Mouse (Mus musculus): ENCODE results near the gene Zfp775. TPM values are rescaled to one million over a fixed set of nuclear protein-coding genes. Genes with fewer than 3 reads are reported as not detected.

Gene Zfp775
- total and polyA plus RNA-seq, 2 experiments from 2014 or later = 8.6 to 9.5 TPM

DNA sequence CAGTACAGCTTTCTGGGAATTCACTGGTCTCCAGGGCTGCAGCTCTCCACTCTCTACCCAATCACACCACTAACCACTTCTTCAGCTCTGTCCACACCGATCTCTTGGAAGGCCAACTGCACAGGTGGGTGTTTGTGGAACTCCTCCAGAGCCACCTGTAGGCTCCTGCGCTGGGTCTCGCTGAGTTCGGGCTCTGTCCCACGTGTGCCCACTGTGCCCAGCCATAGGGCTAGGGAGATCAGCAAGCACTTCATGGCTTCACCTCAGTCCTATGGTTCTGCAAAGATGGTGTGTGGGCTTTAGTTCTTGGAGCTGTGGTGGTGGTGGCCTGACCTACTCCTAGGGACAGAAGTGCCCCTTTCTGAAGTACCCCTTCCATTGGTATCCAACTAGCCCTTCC is 29.8 kb upstream of the Zfp775 start:
- no peak overlapping the region for H3K9ac ChIP-seq (replicated peaks; ENCODE audit: low read length, poor library complexity, severe bottlenecking)
- no peak overlapping the region for H3K27ac ChIP-seq (ENCODE audit: low read depth, low read length)
- H3K27me3 ChIP-seq (ENCODE audit: insufficient read depth, low read length) = no peaks in the 10 kb centered on the region
- ATAC-seq (ENCODE audit: low FRiP score) (no peak), DNase-seq (ENCODE audit: low spot score) (no peak)
- TF ChIP-seq CTCF (IDR thresholded peaks at IDR 0.05) = no peak
- H3K36me3 ChIP-seq (ENCODE audit: insufficient read depth, low read length) = peaks cover 7% of the 10 kb centered on the region
- H3K4me1 ChIP-seq (ENCODE audit: insufficient read depth, low read length) = no peaks in the 10 kb centered on the region
- H3K9me3 ChIP-seq (ENCODE audit: low read length) = no peaks in the 10 kb centered on the region
- 94% methylated on average over 5 of the region's 5 CpGs for WGBS
- H3K4me3 ChIP-seq (ENCODE audit: low read depth, low read length) = no peak overlapping the region
- no peak overlapping the region for H3K4me2 ChIP-seq (ENCODE audit: low read depth, low read length, poor library complexity, severe bottlenecking)

- no peaks in the 10 kb centered on the region for H3K9me3 ChIP-seq (ENCODE audit: low read length)
- H3K4me1 ChIP-seq (ENCODE audit: insufficient read depth, low read length) = no peaks in the 10 kb centered on the region
- no peak within 1 kb of the TSS for H3K4me2 ChIP-seq (ENCODE audit: low read depth, low read length, poor library complexity, severe bottlenecking)
- H3K9ac ChIP-seq (replicated peaks; ENCODE audit: low read length, poor library complexity, severe bottlenecking) = no peak within 1 kb of the TSS
- ATAC-seq (ENCODE audit: low FRiP score) = no peak
- no peak within 1 kb of the TSS for H3K4me3 ChIP-seq (ENCODE audit: low read depth, low read length)
- WGBS = 41% methylated on average over 6 of the region's 6 CpGs
- H3K36me3 ChIP-seq (ENCODE audit: insufficient read depth, low read length) = peaks cover 7% of the 10 kb centered on the region
- H3K27me3 ChIP-seq (ENCODE audit: insufficient read depth, low read length) = no peaks in the 10 kb centered on the region
- no peak for TF ChIP-seq CTCF (IDR thresholded peaks at IDR 0.05)
- no peak within 1 kb of the TSS for H3K27ac ChIP-seq (ENCODE audit: low read depth, low read length)
- no peak for DNase-seq (ENCODE audit: low spot score)
Measured at GRCm38 (mm10) chr6:48572572-48573061, 29.2 kb upstream of the Zfp775 start, which contains the start of gene Rarres2. Rarres2 (minus strand) TSS chr6:48572789.

DNA sequence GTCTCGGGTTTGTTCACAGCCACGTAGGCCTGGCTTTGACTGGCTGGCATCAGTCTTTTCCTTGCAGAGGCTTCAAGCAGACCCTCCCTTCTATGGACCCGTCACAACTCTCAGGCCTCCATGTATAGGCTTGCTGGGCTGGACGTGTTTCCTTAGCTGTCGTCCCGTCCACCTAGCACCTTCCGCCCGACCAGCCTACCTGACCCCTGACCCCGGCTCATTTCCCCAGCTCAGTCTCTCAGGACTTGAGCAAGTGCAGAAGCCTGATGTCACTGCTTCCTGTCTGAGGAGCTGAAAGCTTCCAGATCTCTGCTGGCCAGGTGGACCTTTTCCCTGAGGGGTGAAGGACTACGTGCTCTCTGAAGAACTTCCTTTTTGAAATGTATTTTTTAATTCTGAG is 28.6 kb upstream of the Zfp775 start:
- no peaks in the 10 kb centered on the region for H3K4me1 ChIP-seq (ENCODE audit: insufficient read depth, low read length)
- H3K27me3 ChIP-seq (ENCODE audit: insufficient read depth, low read length) = no peaks in the 10 kb centered on the region
- peaks cover 5% of the 10 kb centered on the region for H3K36me3 ChIP-seq (ENCODE audit: insufficient read depth, low read length)
- no peak overlapping the region for H3K9ac ChIP-seq (replicated peaks; ENCODE audit: low read length, poor library complexity, severe bottlenecking)
- no peaks in the 10 kb centered on the region for H3K9me3 ChIP-seq (ENCODE audit: low read length)
- TF ChIP-seq CTCF (IDR thresholded peaks at IDR 0.05) = no peak
- DNase-seq (ENCODE audit: low spot score) = no peak
- ATAC-seq (ENCODE audit: low FRiP score) = no peak
- H3K4me3 ChIP-seq (ENCODE audit: low read depth, low read length) = no peak overlapping the region
- no peak overlapping the region for H3K4me2 ChIP-seq (ENCODE audit: low read depth, low read length, poor library complexity, severe bottlenecking)
- H3K27ac ChIP-seq (ENCODE audit: low read depth, low read length) = no peak overlapping the region
- whole genome bisulfite sequencing = 72% methylated on average over 10 of the region's 10 CpGs

DNA sequence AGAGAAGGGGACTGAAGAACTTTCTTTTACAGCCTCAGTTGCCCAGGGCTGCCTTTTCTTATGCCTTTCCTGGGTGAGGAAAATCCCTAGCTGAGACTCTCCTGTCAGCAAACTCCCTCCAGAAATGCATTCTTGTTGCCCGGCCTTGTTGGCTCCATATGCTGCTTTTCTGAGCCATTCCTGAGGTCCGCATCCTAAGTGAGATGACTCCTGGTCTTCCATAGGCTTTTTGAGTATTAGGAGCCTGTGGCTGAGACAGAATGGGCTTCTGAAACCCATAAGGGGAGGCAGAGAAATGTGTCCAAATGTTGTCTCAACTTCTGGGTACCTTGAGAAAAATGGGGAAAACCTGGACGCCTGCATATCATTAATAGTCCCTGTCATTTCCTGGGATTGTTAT is 27.9 kb upstream of the Zfp775 start:
- TF ChIP-seq CTCF (IDR thresholded peaks at IDR 0.05) = no peak
- no peaks in the 10 kb centered on the region for H3K36me3 ChIP-seq (ENCODE audit: insufficient read depth, low read length)
- H3K4me1 ChIP-seq (ENCODE audit: insufficient read depth, low read length) = no peaks in the 10 kb centered on the region
- H3K4me2 ChIP-seq (ENCODE audit: low read depth, low read length, poor library complexity, severe bottlenecking) = no peak overlapping the region
- no peak for ATAC-seq (ENCODE audit: low FRiP score)
- 85% methylated on average over 3 of the region's 3 CpGs for WGBS
- H3K9me3 ChIP-seq (ENCODE audit: low read length) = no peaks in the 10 kb centered on the region
- H3K27ac ChIP-seq (ENCODE audit: low read depth, low read length) = no peak overlapping the region
- no peak for DNase-seq (ENCODE audit: low spot score)
- H3K27me3 ChIP-seq (ENCODE audit: insufficient read depth, low read length) = no peaks in the 10 kb centered on the region
- no peak overlapping the region for H3K9ac ChIP-seq (replicated peaks; ENCODE audit: low read length, poor library complexity, severe bottlenecking)
- no peak overlapping the region for H3K4me3 ChIP-seq (ENCODE audit: low read depth, low read length)

DNA sequence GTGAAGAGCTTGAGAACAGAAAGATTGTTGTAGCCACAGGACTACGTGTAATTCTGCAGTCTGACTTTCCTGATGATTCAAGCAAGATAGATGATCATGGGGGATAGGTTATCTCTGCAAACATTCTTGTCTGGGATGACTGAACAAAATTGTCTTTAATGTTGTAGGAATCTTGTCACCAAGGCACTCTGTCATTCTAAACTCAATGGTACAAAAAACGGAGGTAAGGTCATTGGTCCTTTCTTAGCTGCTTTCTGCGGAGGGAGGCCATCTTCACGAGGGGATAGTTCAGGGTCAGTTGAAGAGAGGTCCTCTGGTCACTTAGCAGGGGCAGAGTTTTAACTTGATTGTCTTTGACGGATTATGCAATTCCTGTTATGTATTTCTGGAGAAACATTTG is 23.1 kb upstream of the Zfp775 start:
- H3K27me3 ChIP-seq (ENCODE audit: insufficient read depth, low read length) = no peaks in the 10 kb centered on the region
- H3K9ac ChIP-seq (replicated peaks; ENCODE audit: low read length, poor library complexity, severe bottlenecking) = no peak overlapping the region
- no peaks in the 10 kb centered on the region for H3K36me3 ChIP-seq (ENCODE audit: insufficient read depth, low read length)
- H3K9me3 ChIP-seq (ENCODE audit: low read length) = no peaks in the 10 kb centered on the region
- H3K4me1 ChIP-seq (ENCODE audit: insufficient read depth, low read length) = no peaks in the 10 kb centered on the region
- H3K4me2 ChIP-seq (ENCODE audit: low read depth, low read length, poor library complexity, severe bottlenecking) = no peak overlapping the region
- WGBS = 75% methylated on average over 5 of the region's 5 CpGs
- ATAC-seq (ENCODE audit: low FRiP score) = no peak
- no peak overlapping the region for H3K27ac ChIP-seq (ENCODE audit: low read depth, low read length)
- no peak overlapping the region for H3K4me3 ChIP-seq (ENCODE audit: low read depth, low read length)
- no peak for TF ChIP-seq CTCF (IDR thresholded peaks at IDR 0.05)
- DNase-seq (ENCODE audit: low spot score) = no peak

DNA sequence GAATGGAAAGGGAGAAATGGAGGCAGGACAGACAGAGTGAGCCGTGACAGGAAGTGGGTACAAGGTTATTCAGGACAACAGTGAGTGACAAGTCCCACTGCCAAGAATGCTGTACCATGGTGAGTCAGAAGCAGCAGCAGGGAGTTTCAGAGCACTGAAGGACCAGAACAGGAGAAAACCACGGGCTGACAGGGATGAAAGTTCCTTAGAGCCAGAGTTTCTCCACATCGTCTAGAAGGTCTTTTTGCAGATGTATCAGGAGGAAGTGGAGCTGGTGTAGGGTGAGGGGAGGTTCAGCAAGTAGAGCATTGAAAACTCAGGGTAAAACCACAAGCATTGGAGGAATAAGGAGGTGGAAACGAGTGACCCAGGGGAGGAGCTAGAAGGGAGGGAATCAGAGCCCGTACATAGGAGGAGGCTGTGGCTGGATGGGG is 22.6 kb upstream of the Zfp775 start:
- 38% methylated on average over 5 of the region's 5 CpGs for WGBS
- no peak for DNase-seq (ENCODE audit: low spot score)
- no peak for TF ChIP-seq CTCF (IDR thresholded peaks at IDR 0.05)
- no peaks in the 10 kb centered on the region for H3K36me3 ChIP-seq (ENCODE audit: insufficient read depth, low read length)
- H3K4me1 ChIP-seq (ENCODE audit: insufficient read depth, low read length) = no peaks in the 10 kb centered on the region
- H3K4me3 ChIP-seq (ENCODE audit: low read depth, low read length) = no peak overlapping the region
- H3K9me3 ChIP-seq (ENCODE audit: low read length) = no peaks in the 10 kb centered on the region
- no peaks in the 10 kb centered on the region for H3K27me3 ChIP-seq (ENCODE audit: insufficient read depth, low read length)
- no peak for ATAC-seq (ENCODE audit: low FRiP score)
- no peak overlapping the region for H3K27ac ChIP-seq (ENCODE audit: low read depth, low read length)
- H3K4me2 ChIP-seq (ENCODE audit: low read depth, low read length, poor library complexity, severe bottlenecking) = no peak overlapping the region
- no peak overlapping the region for H3K9ac ChIP-seq (replicated peaks; ENCODE audit: low read length, poor library complexity, severe bottlenecking)

Measured in midbrain, postnatal 0 days (tissue).